Mouse (Mus musculus) kidney, postnatal 0 days (tissue): Measurements from ENCODE around the gene Rgs6. TPM values are rescaled to one million over a fixed set of nuclear protein-coding genes. Genes with fewer than 3 reads are reported as not detected.

ENCODE experiments used
- ATAC-seq: fragments of 200-750 bp; cut with Nextera tagmentation; replicated peaks from 2 replicates; pipeline ENCODE4 v1.8.0; 2017; ENCODE audit warnings: low read depth, moderate number of reproducible peaks, moderate TSS enrichment, moderate library complexity; ENCODE audit not compliant: low FRiP score
- DNase-seq: peaks from one replicate; pipeline ENCODE4 v3.0.0-alpha.2; 2016; ENCODE audit warnings: low spot score
- H3K27ac ChIP-seq: fragments of 300-500 bp; sonication (generic); 2 replicates; pipeline ENCODE4 v1.5.1; 2014; ENCODE audit warnings: mild to moderate bottlenecking
- H3K27me3 ChIP-seq: fragments of 300-500 bp; sonication (generic); 2 replicates; pipeline ENCODE4 v1.6.1; 2014; ENCODE audit warnings: low read length, mixed read lengths; ENCODE audit not compliant: insufficient read depth
- H3K36me3 ChIP-seq: fragments of 300-500 bp; sonication (generic); 2 replicates; pipeline ENCODE4 v1.6.1; 2014; ENCODE audit warnings: low read length, mixed read lengths; ENCODE audit not compliant: insufficient read depth
- H3K4me1 ChIP-seq: fragments of 300-500 bp; sonication (generic); replicated peaks from 2 replicates; pipeline ENCODE4 v1.6.1; 2014; ENCODE audit warnings: antibody characterized with exemption, low read length, mixed read lengths; ENCODE audit not compliant: insufficient read depth
- H3K4me2 ChIP-seq: fragments of 300-500 bp; sonication (generic); 2 replicates; pipeline ENCODE4 v1.6.1; 2014; ENCODE audit warnings: mild to moderate bottlenecking, low read length, moderate library complexity, mixed read lengths
- H3K4me3 ChIP-seq: fragments of 300-500 bp; sonication (generic); replicated peaks from 2 replicates; pipeline ENCODE4 v1.5.1; 2014; ENCODE audit warnings: low read depth, low read length
- H3K9ac ChIP-seq: fragments of 300-500 bp; sonication (generic); 2 replicates; pipeline ENCODE4 v1.6.1; 2014; ENCODE audit warnings: low read depth, low read length
- H3K9me3 ChIP-seq: fragments of 300-500 bp; sonication (generic); replicated peaks from 2 replicates; pipeline ENCODE4 v1.6.1; 2016; ENCODE audit warnings: low read length, inconsistent platforms, mixed read lengths
- CTCF ChIP-seq: IDR thresholded peaks from 2 replicates; pipeline ENCODE4 v1.5.1; 2016; ENCODE audit warnings: antibody characterized with exemption, low read depth, mild to moderate bottlenecking, moderate library complexity
- WGBS: fragments of 180-500 bp; shearing (Covaris S2); extraction: QIAGEN DNeasy Blood & Tissue Kit; methylation state at CpG from one replicate; pipeline ENCODE4 v1.1.7; 2014; 5-methylcytosine and 5-hydroxymethylcytosine counted together
- polyA plus RNA-seq: library from polyadenylated mRNA; unstranded; fragments of >200 nt; fragmentation: Nextera tagmentation; extraction: Ambion mirVana; gene quantifications from 2 replicates; pipeline ENCODE4 v1.2.1, GENCODE M21; 2015

Rgs6 gene
- polyA plus RNA-seq, 1 experiment from 2014 or later, result 2.2 TPM

- H3K9ac ChIP-seq, result no peak overlapping the region
- ATAC-seq (no peak), DNase-seq (no peak)
- TF ChIP-seq CTCF, result no peak
- no peaks in the 10 kb centered on the region for H3K4me1 ChIP-seq
- no peaks in the 10 kb centered on the region for H3K27me3 ChIP-seq
- no peak overlapping the region for H3K4me3 ChIP-seq
- no peaks in the 10 kb centered on the region for H3K36me3 ChIP-seq
- H3K9me3 ChIP-seq, result no peaks in the 10 kb centered on the region
- no peak overlapping the region for H3K27ac ChIP-seq
- no peak overlapping the region for H3K4me2 ChIP-seq
- WGBS, result 85% methylated on average over 2 of the region's 2 CpGs
These were observed 227.9 kb downstream of the Rgs6 start for GRCm38 (mm10) chr12:82815982-82816381.

DNA sequence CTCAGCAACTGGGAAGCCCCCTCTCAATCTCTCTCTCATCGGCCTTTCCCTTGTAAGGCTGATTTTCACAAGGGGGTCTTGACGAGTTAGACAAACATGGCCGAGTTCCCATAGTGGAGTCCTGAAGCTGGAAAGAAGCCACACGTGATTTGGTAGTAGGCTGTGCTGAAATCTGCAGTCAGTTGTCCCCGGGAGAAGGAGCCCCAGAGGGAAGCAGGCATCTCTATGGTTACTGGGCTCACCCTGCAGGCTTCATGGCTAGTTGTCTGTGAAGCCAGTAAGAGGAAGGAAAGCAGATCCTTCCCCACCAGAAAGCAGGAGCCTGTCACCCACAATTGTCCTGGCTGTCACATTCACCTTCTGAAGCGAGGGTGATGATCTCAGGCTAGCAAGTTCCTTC is 231.2 kb downstream of the Rgs6 start:
- H3K27me3 ChIP-seq, result no peaks in the 10 kb centered on the region
- H3K27ac ChIP-seq, result no peak overlapping the region
- no peak overlapping the region for H3K9ac ChIP-seq
- no peak overlapping the region for H3K4me3 ChIP-seq
- no peak for TF ChIP-seq CTCF
- H3K4me1 ChIP-seq, result no peaks in the 10 kb centered on the region
- no peaks in the 10 kb centered on the region for H3K36me3 ChIP-seq
- ATAC-seq, result no peak
- WGBS, result 70% methylated on average over 6 of the region's 6 CpGs
- no peak overlapping the region for H3K4me2 ChIP-seq
- no peaks in the 10 kb centered on the region for H3K9me3 ChIP-seq
- DNase-seq, result no peak

GRCm38 (mm10) chr12:82819991-82820390 is 231.9 kb downstream of the Rgs6 start:
- H3K9me3 ChIP-seq, result no peaks in the 10 kb centered on the region
- TF ChIP-seq CTCF, result no peak
- no peak overlapping the region for H3K9ac ChIP-seq
- DNase-seq, result no peak
- no peak for ATAC-seq
- WGBS, result 81% methylated on average over 6 of the region's 6 CpGs
- no peak overlapping the region for H3K27ac ChIP-seq
- H3K4me3 ChIP-seq, result no peak overlapping the region
- H3K27me3 ChIP-seq, result no peaks in the 10 kb centered on the region
- H3K4me2 ChIP-seq, result no peak overlapping the region
- H3K36me3 ChIP-seq, result no peaks in the 10 kb centered on the region
- H3K4me1 ChIP-seq, result no peaks in the 10 kb centered on the region

DNA sequence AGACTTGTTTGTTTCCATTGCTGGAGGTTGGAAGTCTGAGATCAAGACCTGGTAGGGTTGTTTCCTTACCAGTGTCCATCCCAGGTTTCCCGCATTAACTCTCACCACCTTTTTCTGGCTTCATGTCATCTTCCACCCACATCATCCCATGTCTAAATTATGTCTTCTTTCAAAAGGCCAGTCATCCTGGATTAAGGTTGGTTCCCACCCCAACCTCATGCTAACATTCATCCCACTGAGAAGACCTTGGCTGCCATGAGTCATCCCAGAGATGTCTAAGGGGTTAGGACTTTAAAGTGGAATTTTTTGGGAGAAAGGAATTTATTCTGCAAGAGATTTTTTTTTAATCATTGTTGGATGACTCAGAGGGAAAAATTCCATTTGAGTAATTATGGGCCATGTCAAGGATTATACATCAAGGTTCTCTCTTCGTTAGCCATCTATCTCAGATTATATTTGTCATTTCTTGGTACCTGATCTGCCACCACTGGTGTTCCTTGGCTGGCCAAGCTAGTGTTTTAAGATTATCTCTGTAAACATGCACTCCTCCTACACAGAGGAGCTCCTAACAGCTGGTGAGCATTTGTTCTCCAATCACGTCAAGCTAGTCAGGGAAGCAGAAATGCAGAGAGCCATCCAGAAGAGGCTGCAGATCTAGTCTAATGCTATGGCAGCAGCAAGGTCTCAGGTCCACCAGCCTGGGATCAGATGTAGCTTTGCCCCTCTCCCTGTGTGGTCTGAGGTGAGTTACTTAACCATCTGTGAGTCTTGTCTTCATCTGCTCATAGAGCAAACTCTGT is 234.9 kb downstream of the Rgs6 start:
- 71% methylated on average over 3 of the region's 3 CpGs for whole genome bisulfite sequencing

GRCm38 (mm10) chr12:82830333-82830732 is 242.2 kb downstream of the Rgs6 start:
- ATAC-seq (no peak), DNase-seq (no peak)
- Histone ChIP-seq H3K4me3 (no peak overlapping the region), H3K4me1 (no peaks in the 10 kb centered on the region), H3K27me3 (no peaks in the 10 kb centered on the region), H3K27ac (no peak overlapping the region), H3K9ac (no peak overlapping the region), H3K4me2 (no peak overlapping the region), H3K9me3 (no peaks in the 10 kb centered on the region), H3K36me3 (no peaks in the 10 kb centered on the region)
- TF ChIP-seq CTCF, result no peak
- WGBS, result 84% methylated on average over 8 of the region's 8 CpGs

More for the DNA sequence above, 234.9 kb downstream of the Rgs6 start:
- TF ChIP-seq CTCF, result no peak
- H3K4me3 ChIP-seq, result no peak overlapping the region
- no peak overlapping the region for H3K9ac ChIP-seq
- no peak overlapping the region for H3K27ac ChIP-seq
- no peak overlapping the region for H3K4me2 ChIP-seq
- DNase-seq (no peak), ATAC-seq (no peak)
- H3K27me3 ChIP-seq, result no peaks in the 10 kb centered on the region
- H3K4me1 ChIP-seq, result no peaks in the 10 kb centered on the region
- no peaks in the 10 kb centered on the region for H3K9me3 ChIP-seq
- H3K36me3 ChIP-seq, result no peaks in the 10 kb centered on the region

DNA sequence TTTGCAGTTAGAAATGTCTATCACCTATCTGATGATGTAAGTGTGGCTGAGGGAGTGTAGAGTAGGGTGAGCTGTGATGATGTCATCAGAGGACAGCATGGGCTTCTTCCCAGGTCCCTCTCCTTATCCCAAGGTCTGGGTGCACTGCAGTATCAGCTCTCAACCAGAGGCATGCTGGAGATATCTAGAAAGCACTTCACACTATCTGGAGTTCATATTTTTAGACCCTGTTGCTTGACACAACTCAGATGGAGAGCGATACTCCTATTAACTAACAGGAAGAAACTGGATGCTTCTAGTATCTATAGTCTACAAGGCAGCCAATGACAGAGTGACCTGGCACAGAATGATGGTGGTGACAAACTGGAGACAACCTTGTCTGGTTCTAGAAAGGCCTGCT is 250.5 kb downstream of the Rgs6 start:
- no peaks in the 10 kb centered on the region for H3K27me3 ChIP-seq
- no peaks in the 10 kb centered on the region for H3K4me1 ChIP-seq
- no peak overlapping the region for H3K4me2 ChIP-seq
- ATAC-seq, result no peak
- no peak for DNase-seq
- H3K36me3 ChIP-seq, result no peaks in the 10 kb centered on the region
- H3K9ac ChIP-seq, result no peak overlapping the region
- no peak overlapping the region for H3K4me3 ChIP-seq
- no peaks in the 10 kb centered on the region for H3K9me3 ChIP-seq
- WGBS, result 96% methylated on average over 1 of the region's 1 CpGs
- no peak for TF ChIP-seq CTCF
- no peak overlapping the region for H3K27ac ChIP-seq
